Mouse (Mus musculus): ENCODE measurements around the gene Prl2a1. TPM values are rescaled to one million over a fixed set of nuclear protein-coding genes. Genes with fewer than 3 reads are reported as not detected.
"Not testable (repeated sequence)": the region's sequence is repeated elsewhere in the genome, so short reads cannot be mapped to it uniquely, and the experiment has no call there.

The Prl2a1 gene
- not detected for total RNA-seq (2021)
- long read RNA-seq, experiment 1 = 0 reads
- long read RNA-seq, experiment 2 = 0 reads

DNA sequence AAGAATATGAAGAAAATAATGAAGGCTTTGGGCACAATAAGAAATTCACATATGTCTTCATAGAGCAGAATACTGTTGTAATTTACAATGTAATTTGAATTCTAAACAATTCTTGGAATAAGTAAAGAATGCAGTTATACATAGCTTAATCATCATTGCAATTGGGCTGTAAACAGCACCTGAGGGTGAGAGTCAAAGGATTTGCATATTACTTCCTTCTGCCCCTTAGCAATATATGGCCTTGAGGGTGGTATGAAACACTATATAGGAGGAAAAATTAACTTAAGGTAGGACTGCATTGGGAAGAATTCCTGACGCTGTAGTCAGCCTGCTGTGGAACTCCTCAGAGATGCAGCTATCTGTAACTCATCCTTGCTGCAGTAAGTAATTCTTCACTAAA is at the start of gene Prl2a1:
Gene Prl2a1 (plus strand): TSS at position 301 of the 400 bp plus-strand sequence.
- no peak within 1 kb of the TSS for H3K27ac ChIP-seq
- no peak for DNase-seq (ENCODE audit: extremely low spot score in 1 of 2, low spot score in 2 of 2)
- no peak for TF ChIP-seq CTCF (IDR thresholded peaks at IDR 0.05)
- no peak within 1 kb of the TSS for H3K4me3 ChIP-seq
- intact Hi-C loops (cut with DNase I) = no loop called here

- intact Hi-C loops (cut with DNase I); H3K27ac ChIP-seq; DNase-seq (ENCODE audit: extremely low spot score in 1 of 2, low spot score in 2 of 2); H3K4me3 ChIP-seq: not testable (repeated sequence)
These were observed 20.8 kb upstream of the Prl2a1 start, which contains the start of gene Prl7c1 for GRCm38 (mm10) chr13:27780704-27781103. Gene Prl7c1, minus strand, starts transcription at chr13:27780804.

DNA sequence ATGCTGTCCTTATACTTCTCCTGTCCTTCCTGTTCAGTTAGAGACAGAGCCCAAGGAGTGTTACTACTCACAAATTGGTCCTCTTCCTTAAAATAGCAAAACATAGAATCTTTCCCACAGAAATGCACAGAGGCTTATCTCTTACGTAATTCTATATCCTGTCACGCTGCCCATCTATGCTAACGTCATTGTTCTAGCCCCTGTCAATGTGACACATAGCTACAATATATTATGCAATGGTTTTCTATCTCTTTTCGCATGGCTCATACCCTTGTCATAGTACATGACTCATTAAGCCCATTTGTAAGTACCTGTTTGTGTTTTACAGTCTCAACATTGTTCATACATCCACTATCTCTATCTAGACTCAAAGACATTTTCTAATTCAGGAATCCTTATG is 2.2 kb upstream of the Prl2a1 start:
- intact Hi-C loops (cut with DNase I) = no loop called here
- no peak for TF ChIP-seq CTCF (IDR thresholded peaks at IDR 0.05)
- H3K4me3 ChIP-seq = no peak overlapping the region
- DNase-seq (ENCODE audit: extremely low spot score in 1 of 2, low spot score in 2 of 2) = no peak
- H3K27ac ChIP-seq = no peak overlapping the region

DNA sequence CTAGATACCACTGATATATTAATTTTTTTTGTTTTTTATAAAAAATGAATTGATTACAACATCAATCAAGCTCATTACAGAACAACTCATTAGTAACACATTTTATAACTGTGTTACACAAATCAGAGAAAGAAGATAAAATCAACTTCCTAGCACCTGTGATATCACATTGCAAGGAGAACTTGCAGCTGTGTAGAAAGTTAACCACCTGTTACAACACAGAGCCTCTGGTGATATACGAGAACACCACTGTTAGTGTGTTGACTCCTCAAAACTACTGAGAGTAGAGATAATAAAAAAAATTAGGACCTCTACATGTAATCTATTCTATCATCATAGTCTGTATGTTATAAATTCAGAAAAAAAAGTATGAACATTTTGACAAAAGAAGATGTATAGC is 1.3 kb downstream of the Prl2a1 start:
- DNase-seq (ENCODE audit: extremely low spot score in 1 of 2, low spot score in 2 of 2) = no peak
- H3K27ac ChIP-seq = no peak overlapping the region
- intact Hi-C loops (cut with DNase I) = no loop called here
- no peak for TF ChIP-seq CTCF (IDR thresholded peaks at IDR 0.05)
- no peak overlapping the region for H3K4me3 ChIP-seq

DNA sequence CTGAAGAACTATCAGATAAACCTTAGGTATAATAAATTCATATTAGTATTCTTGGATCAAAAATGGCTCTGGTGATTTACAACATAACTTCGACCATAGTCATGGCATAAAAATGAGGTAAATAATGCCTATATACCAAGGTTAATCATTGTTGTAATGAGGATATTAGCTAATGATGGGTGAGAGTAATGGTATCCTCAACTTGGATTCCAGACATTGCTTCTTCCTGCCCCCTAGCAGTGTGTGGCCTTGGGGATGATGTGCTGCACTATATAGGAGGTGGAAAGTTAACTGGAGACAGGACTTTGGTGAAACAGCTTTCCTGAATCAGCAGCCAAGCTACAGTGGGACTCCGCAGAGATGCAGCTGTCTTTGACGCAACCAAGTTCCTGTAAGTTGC is 47.6 kb downstream of the Prl2a1 start, which contains the start of gene Prl2c1:
Gene Prl2c1 (plus strand): TSS at position 301 of the 400 bp plus-strand sequence.
- TF ChIP-seq CTCF (IDR thresholded peaks at IDR 0.05) = no peak
- intact Hi-C loops (cut with DNase I) = loop anchor here (2.0 kb wide), 1 partner anchor 78 kb away; no protein-coding TSS in a partner anchor

More for the DNA sequence above, 47.6 kb downstream of the Prl2a1 start, which contains the start of gene Prl2c1:
- Histone ChIP-seq H3K27ac (no peak within 1 kb of the TSS), H3K4me3 (no peak within 1 kb of the TSS)
- DNase-seq (ENCODE audit: extremely low spot score in 1 of 2, low spot score in 2 of 2) = no peak

Other genes with a start within 250 kb of the Prl2a1 start
- not detected for gene Prl8a9, start 237.0 kb upstream of the Prl2a1 start, total RNA-seq (2021)
- gene Prl8a1, start 219.5 kb upstream of the Prl2a1 start, total RNA-seq (2021) = not detected
- gene Prl7b1, start 191.1 kb upstream of the Prl2a1 start, total RNA-seq (2021) = not detected
- not detected for gene Prl7a1, start 159.2 kb upstream of the Prl2a1 start, total RNA-seq (2021)
- gene Prl7a2, start 133.6 kb upstream of the Prl2a1 start, total RNA-seq (2021) = not detected
- gene Prl7d1, start 84.9 kb upstream of the Prl2a1 start, total RNA-seq (2021) = not detected
- not detected for gene Prl7c1, start 20.9 kb upstream of the Prl2a1 start, total RNA-seq (2021)
- not detected for gene Prl2c1, start 47.7 kb downstream of the Prl2a1 start, total RNA-seq (2021)
- not detected for gene Prl4a1, start 214.6 kb downstream of the Prl2a1 start, total RNA-seq (2021)